Mouse (Mus musculus) kidney, adult 2 months (tissue): ENCODE results near the gene Isoc2b.

ENCODE experiments used
- CTCF ChIP-seq: fragments of 200-500 bp; conservative IDR thresholded peaks from 2 replicates; pipeline ENCODE4 v1.5.1; 2011; ENCODE audit warnings: low read depth, mild to moderate bottlenecking, control low read depth, low read length, moderate library complexity, mixed read lengths; ENCODE audit not compliant: insufficient read depth, insufficient read length
- POLR2A ChIP-seq: fragments of 200-500 bp; IDR thresholded peaks from one replicate; pipeline ENCODE4 v1.6.1; 2011; ENCODE audit warnings: low read depth, low read length, control low read depth

DNA sequence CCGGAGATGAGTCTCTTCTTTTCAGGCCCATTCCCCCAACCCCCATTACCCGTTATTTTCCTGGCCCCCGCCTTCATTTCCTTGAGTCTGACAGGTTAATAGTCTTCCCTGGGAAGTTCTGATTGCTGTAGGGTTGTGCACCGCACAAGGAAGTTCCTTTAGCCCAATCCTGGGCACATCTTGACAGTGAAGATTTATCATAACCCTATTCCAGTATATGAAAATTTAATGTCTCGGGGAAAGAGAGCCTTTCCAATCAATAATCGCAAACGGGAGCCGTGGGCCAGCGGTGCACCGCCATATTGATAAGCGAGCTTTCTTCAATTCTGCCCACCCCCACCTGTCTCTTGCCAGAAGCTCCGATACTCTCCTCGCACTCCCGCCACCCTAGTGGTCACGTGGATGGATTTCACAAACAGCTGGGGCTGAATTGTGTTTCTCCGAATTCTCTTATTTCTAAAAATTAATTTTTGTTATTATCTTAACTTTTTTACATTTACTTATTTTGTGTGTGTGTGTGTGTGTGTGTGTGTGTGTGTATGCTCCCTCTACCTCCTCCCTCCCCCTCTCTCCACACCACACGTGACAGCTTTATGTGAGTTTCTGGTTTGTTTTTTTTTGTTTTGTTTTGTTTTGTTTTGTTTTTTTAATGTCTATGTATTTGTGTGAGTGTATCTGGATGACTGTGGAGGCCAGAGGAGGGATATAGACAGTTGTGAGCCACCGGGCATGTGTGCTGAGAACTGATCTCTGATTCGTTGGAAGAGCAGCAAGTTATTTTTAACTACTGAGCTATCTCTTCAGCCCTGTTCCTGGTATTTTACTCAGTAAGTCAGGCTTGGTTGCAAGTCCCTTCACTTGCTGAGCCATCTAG is 29.8 kb upstream of the Isoc2b start:
- TF ChIP-seq POLR2A (no peak), CTCF (no peak)
